Mouse (Mus musculus): ENCODE measurements at regions not wholly inside any gene's neighbourhood (a gene's known extent, or its start where the extent isn't known, plus 50 kb on each side); places are given as distances from the start of the nearest gene placed in this dataset.

DNA sequence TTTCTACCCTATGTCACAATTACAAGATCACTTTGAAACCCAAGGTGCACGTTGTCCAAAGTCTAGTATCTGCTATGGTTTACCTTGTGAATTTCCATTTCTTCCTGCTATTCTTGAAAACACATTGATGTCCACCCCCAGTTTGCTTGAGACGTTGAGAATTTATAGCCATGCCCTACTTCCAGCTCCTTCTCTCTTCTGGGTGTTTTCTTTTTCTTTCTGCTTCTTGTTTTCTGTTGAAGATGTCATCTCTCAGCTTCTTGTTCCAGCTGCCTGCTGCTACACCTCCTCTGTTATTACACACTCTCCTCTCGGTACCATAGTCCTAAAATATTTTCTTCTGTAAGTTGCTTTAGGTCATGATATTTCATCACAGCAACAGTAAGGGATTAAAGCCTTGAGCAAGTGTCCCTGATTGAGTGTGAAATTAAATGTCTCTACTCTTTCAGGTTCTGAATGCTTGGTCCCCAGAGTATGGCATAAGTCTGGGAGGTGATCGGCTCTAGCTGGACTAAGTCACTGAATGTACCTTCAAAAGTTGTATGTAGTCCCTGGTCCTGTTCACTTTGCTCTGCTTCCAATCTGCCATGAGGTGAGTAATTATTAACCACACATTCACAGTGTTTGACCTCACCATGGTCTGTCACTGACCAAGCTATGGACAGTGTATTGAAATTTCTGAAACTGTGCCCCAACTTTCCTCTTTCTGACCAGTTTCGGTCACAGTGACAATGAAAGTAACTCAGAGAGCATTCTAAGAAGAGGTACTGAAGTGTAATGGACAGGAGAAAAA is 718.1 kb downstream of the Epm2a start:
- no peak for DNase-seq (ENCODE audit: low read depth, low spot score)

DNA sequence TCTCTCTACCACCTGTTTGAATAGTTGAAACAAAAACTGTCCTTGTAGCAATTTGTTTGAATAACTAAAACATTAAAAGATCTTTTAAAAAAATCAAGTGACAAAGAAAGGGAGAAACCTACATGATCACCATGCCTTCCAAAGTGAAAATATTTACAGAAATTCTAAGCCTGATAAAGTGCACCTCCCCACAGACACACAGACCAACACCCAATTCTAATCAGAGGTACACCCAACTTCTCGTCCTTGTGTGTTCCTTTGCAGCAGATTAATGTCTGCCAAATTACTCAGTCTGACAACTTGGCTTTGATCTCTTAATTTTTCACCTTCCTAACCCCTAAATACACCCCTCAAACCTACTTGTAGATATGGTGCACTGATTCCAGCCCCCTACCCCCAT is 719.1 kb downstream of the Epm2a start:
- no peak overlapping the region for H3K9ac ChIP-seq (ENCODE audit: control insufficient read depth, low read depth, low read length, poor library complexity, severe bottlenecking)
- no peaks in the 10 kb centered on the region for H3K79me2 ChIP-seq (ENCODE audit: control insufficient read depth, insufficient read depth, low read length, poor library complexity)
- H3K4me3 ChIP-seq (ENCODE audit: control insufficient read depth in 1 of 2, insufficient read depth in 1 of 2, low read depth in 2 of 2, low read length in 2 of 2), result no peak overlapping the region
- H3K27ac ChIP-seq (ENCODE audit: control insufficient read depth, low read depth, low read length), result no peak overlapping the region
- H3K36me3 ChIP-seq (ENCODE audit: control insufficient read depth in 1 of 2, insufficient read depth in 2 of 2, low read length in 2 of 2), result no peaks in the 10 kb centered on the region
- no peak for TF ChIP-seq POLR2A (IDR thresholded peaks at IDR 0.05; ENCODE audit: control insufficient read depth in 1 of 2, insufficient read depth in 1 of 2, low read depth in 1 of 2, low read length in 2 of 2, poor library complexity in 1 of 2)
- no peak for TF ChIP-seq BHLHE40 (IDR thresholded peaks at IDR 0.05; ENCODE audit: borderline replicate concordance, low read depth, low read length)
- no peak for TF ChIP-seq MAFK (IDR thresholded peaks at IDR 0.05; ENCODE audit: borderline replicate concordance, low read depth, low read length)
- TF ChIP-seq TBP (IDR thresholded peaks at IDR 0.05; ENCODE audit: low read depth, low read length), result no peak
- no peak for TF ChIP-seq GATA1 (IDR thresholded peaks at IDR 0.05; ENCODE audit: low read depth, low read length)
- no peak for TF ChIP-seq ZC3H11A (IDR thresholded peaks at IDR 0.05; ENCODE audit: low read depth, low read length)
- TF ChIP-seq ELF1 (IDR thresholded peaks at IDR 0.05; ENCODE audit: low read depth, low read length), result no peak
- TF ChIP-seq ETS1 (IDR thresholded peaks at IDR 0.05; ENCODE audit: low read depth, low read length), result no peak
- TF ChIP-seq MAZ (IDR thresholded peaks at IDR 0.05; ENCODE audit: low read depth, low read length), result no peak
- TF ChIP-seq MEF2A (IDR thresholded peaks at IDR 0.05; ENCODE audit: extremely low read depth, insufficient replicate concordance, low read depth, low read length, poor library complexity, severe bottlenecking), result no peak
- TF ChIP-seq MAX (IDR thresholded peaks at IDR 0.05; ENCODE audit: low read length), result no peak
- TF ChIP-seq SIN3A (IDR thresholded peaks at IDR 0.05; ENCODE audit: low read length), result no peak
- no peak for TF ChIP-seq UBTF (IDR thresholded peaks at IDR 0.05; ENCODE audit: borderline replicate concordance, insufficient read depth, low read depth, low read length)
- TF ChIP-seq CHD2 (IDR thresholded peaks at IDR 0.05; ENCODE audit: low read length), result no peak
- no peak for TF ChIP-seq TCF12 (IDR thresholded peaks at IDR 0.05; ENCODE audit: low read depth, low read length)
- TF ChIP-seq TAL1 (IDR thresholded peaks at IDR 0.05; ENCODE audit: low read length), result no peak
- no peak for TF ChIP-seq MYB (IDR thresholded peaks at IDR 0.05; ENCODE audit: low read depth, low read length)
- no peak for TF ChIP-seq SMC3 (IDR thresholded peaks at IDR 0.05; ENCODE audit: low read depth, low read length)
- no peak for TF ChIP-seq HCFC1 (IDR thresholded peaks at IDR 0.05; ENCODE audit: low read depth, low read length)
- TF ChIP-seq EP300 (IDR thresholded peaks at IDR 0.05; ENCODE audit: low read depth in 1 of 2, low read length in 2 of 2), result no peak
- H3K9me3 ChIP-seq (replicated peaks; ENCODE audit: insufficient read depth, low read length), result no peaks in the 10 kb centered on the region
- H3K27me3 ChIP-seq (ENCODE audit: control insufficient read depth in 1 of 2, insufficient read depth in 2 of 2, low read length in 2 of 2), result no peaks in the 10 kb centered on the region
- no peaks in the 10 kb centered on the region for H3K4me1 ChIP-seq (ENCODE audit: control insufficient read depth in 1 of 2, insufficient read depth in 2 of 2, low read length in 2 of 2)
- no peak for DNase-seq (ENCODE audit: low read depth, low spot score)

More for the DNA sequence above, 718.1 kb downstream of the Epm2a start:
- H3K9me3 ChIP-seq (replicated peaks; ENCODE audit: insufficient read depth, low read length), result no peaks in the 10 kb centered on the region
- H3K9ac ChIP-seq (ENCODE audit: control insufficient read depth, low read depth, low read length, poor library complexity, severe bottlenecking), result no peak overlapping the region
- no peak overlapping the region for H3K27ac ChIP-seq (ENCODE audit: control insufficient read depth, low read depth, low read length)
- H3K36me3 ChIP-seq (ENCODE audit: control insufficient read depth in 1 of 2, insufficient read depth in 2 of 2, low read length in 2 of 2), result no peaks in the 10 kb centered on the region
- no peaks in the 10 kb centered on the region for H3K4me1 ChIP-seq (ENCODE audit: control insufficient read depth in 1 of 2, insufficient read depth in 2 of 2, low read length in 2 of 2)
- H3K4me3 ChIP-seq (ENCODE audit: control insufficient read depth in 1 of 2, insufficient read depth in 1 of 2, low read depth in 2 of 2, low read length in 2 of 2), result no peak overlapping the region
- H3K27me3 ChIP-seq (ENCODE audit: control insufficient read depth in 1 of 2, insufficient read depth in 2 of 2, low read length in 2 of 2), result no peaks in the 10 kb centered on the region
- no peaks in the 10 kb centered on the region for H3K79me2 ChIP-seq (ENCODE audit: control insufficient read depth, insufficient read depth, low read length, poor library complexity)
- no peak for TF ChIP-seq USF2 (IDR thresholded peaks at IDR 0.05; ENCODE audit: borderline replicate concordance in 1 of 2, insufficient read depth in 1 of 2, low read depth in 1 of 2, low read length in 2 of 2)
- TF ChIP-seq CTCF (IDR thresholded peaks at IDR 0.05 in 2 of 3, conservative IDR thresholded peaks at IDR 0.05 in 1 of 3; ENCODE audit: control insufficient read depth in 1 of 3, insufficient read depth in 1 of 3, low read depth in 2 of 3, low read length in 3 of 3, poor library complexity in 1 of 3, severe bottlenecking in 1 of 3), result no peak
- TF ChIP-seq MEF2A (IDR thresholded peaks at IDR 0.05; ENCODE audit: extremely low read depth, insufficient replicate concordance, low read depth, low read length, poor library complexity, severe bottlenecking), result no peak
- TF ChIP-seq ZC3H11A (IDR thresholded peaks at IDR 0.05; ENCODE audit: low read depth, low read length), result no peak

Data from MEL (cell line).